Mouse (Mus musculus) MEL (cell line): ENCODE results near the gene Mapkap1. TPM values are rescaled to one million over a fixed set of nuclear protein-coding genes. Genes with fewer than 3 reads are reported as not detected.

Experiments used
- DNase-seq: peaks from one replicate; pipeline ENCODE4 v3.0.0; 2011; ENCODE audit warnings: low read depth, low spot score
- H3K27ac ChIP-seq: 2 replicates; pipeline ENCODE4 v1.5.1; 2012; ENCODE audit warnings: low read depth, mild to moderate bottlenecking, control low read depth, low read length, moderate library complexity; ENCODE audit not compliant: control insufficient read depth
- H3K27me3 ChIP-seq, 2 experiments: fragments of 150-350 bp in 1 of 2; sonication (generic) in 1 of 2; 2 replicates each; pipeline ENCODE4 v1.6.1; 2012; ENCODE audit warnings: low read length in 2 of 2, mild to moderate bottlenecking in 2 of 2, improper control_type of control experiment in 1 of 2, moderate library complexity in 1 of 2; ENCODE audit not compliant: insufficient read depth in 2 of 2, control insufficient read depth in 1 of 2
- H3K36me3 ChIP-seq, 2 experiments: 2 replicates each; pipeline ENCODE4 v1.6.1; 2012 to 2014; ENCODE audit warnings: low read length in 2 of 2, improper control_type of control experiment in 1 of 2, inconsistent platforms in 1 of 2, mild to moderate bottlenecking in 1 of 2; ENCODE audit not compliant: insufficient read depth in 2 of 2, control insufficient read depth in 1 of 2
- H3K4me1 ChIP-seq, 2 experiments: fragments of 150-350 bp in 1 of 2; sonication (generic) in 1 of 2; 2 replicates each; pipeline ENCODE4 v1.6.1; 2012; ENCODE audit warnings: low read length in 2 of 2, improper control_type of control experiment in 1 of 2, mild to moderate bottlenecking in 1 of 2; ENCODE audit not compliant: insufficient read depth in 2 of 2, control insufficient read depth in 1 of 2
- H3K4me3 ChIP-seq, 2 experiments: fragments of 150-350 bp in 1 of 2; sonication (generic) in 1 of 2; 2 replicates each; pipeline ENCODE4 v1.5.1; 2012; ENCODE audit warnings: low read depth in 2 of 2, low read length in 2 of 2, mild to moderate bottlenecking in 2 of 2, moderate library complexity in 2 of 2, control low read depth in 1 of 2, improper control_type of control experiment in 1 of 2; ENCODE audit not compliant: control insufficient read depth in 1 of 2, insufficient read depth in 1 of 2
- H3K79me2 ChIP-seq: 2 replicates; pipeline ENCODE4 v1.6.1; 2012; ENCODE audit warnings: mild to moderate bottlenecking, low read length, moderate library complexity; ENCODE audit not compliant: control insufficient read depth, poor library complexity, insufficient read depth
- H3K9ac ChIP-seq: 2 replicates; pipeline ENCODE4 v1.6.1; 2012; ENCODE audit warnings: low read depth, mild to moderate bottlenecking, control low read depth, low read length, moderate library complexity; ENCODE audit not compliant: control insufficient read depth, poor library complexity, severe bottlenecking
- H3K9me3 ChIP-seq: fragments of 150-350 bp; sonication (generic); replicated peaks from 2 replicates; pipeline ENCODE4 v1.6.1; 2012; ENCODE audit warnings: mild to moderate bottlenecking, low read length, improper control_type of control experiment, moderate library complexity; ENCODE audit not compliant: insufficient read depth
- BHLHE40 ChIP-seq: IDR thresholded peaks from 2 replicates; pipeline ENCODE4 v1.6.1; 2012; ENCODE audit warnings: low read depth, mild to moderate bottlenecking, inconsistent platforms, low read length, improper control_type of control experiment, borderline replicate concordance
- CHD2 ChIP-seq: IDR thresholded peaks from 2 replicates; pipeline ENCODE4 v1.6.1; 2011; ENCODE audit warnings: low read length, improper control_type of control experiment
- CTCF ChIP-seq, 3 experiments: IDR thresholded peaks in 2 of 3; conservative IDR thresholded peaks in 1 of 3; 2 replicates each; pipeline ENCODE4 v1.5.1; 2011 to 2012; ENCODE audit warnings: low read length in 3 of 3, low read depth in 2 of 3, mild to moderate bottlenecking in 2 of 3, improper control_type of control experiment in 1 of 3, inconsistent platforms in 1 of 3, mixed read lengths in 1 of 3, moderate library complexity in 1 of 3; ENCODE audit not compliant: control insufficient read depth in 1 of 3, insufficient read depth in 1 of 3, poor library complexity in 1 of 3, severe bottlenecking in 1 of 3
- E2F4 ChIP-seq: IDR thresholded peaks from 2 replicates; pipeline ENCODE4 v1.6.1; 2011; ENCODE audit warnings: low read depth, low read length, improper control_type of control experiment, borderline replicate concordance
- ELF1 ChIP-seq: IDR thresholded peaks from 2 replicates; pipeline ENCODE4 v1.6.1; 2014; ENCODE audit warnings: low read depth, mild to moderate bottlenecking, inconsistent platforms, low read length, improper control_type of control experiment, moderate library complexity
- GATA1 ChIP-seq: IDR thresholded peaks from 2 replicates; pipeline ENCODE4 v1.6.1; 2011; ENCODE audit warnings: low read depth, low read length, improper control_type of control experiment
- HCFC1 ChIP-seq: IDR thresholded peaks from 2 replicates; pipeline ENCODE4 v1.6.1; 2012; ENCODE audit warnings: low read depth, mild to moderate bottlenecking, inconsistent platforms, low read length, improper control_type of control experiment, moderate library complexity
- JUND ChIP-seq: IDR thresholded peaks from 2 replicates; pipeline ENCODE4 v1.6.1; 2011; ENCODE audit warnings: low read depth, mild to moderate bottlenecking, improper control_type of control experiment, low read length
- MAX ChIP-seq: IDR thresholded peaks from 2 replicates; pipeline ENCODE4 v1.6.1; 2011; ENCODE audit warnings: low read length, improper control_type of control experiment
- MXI1 ChIP-seq: IDR thresholded peaks from 2 replicates; pipeline ENCODE4 v1.6.1; 2011; ENCODE audit warnings: mild to moderate bottlenecking, low read depth, low read length, improper control_type of control experiment
- MYB ChIP-seq: IDR thresholded peaks from 2 replicates; pipeline ENCODE4 v1.6.1; 2011; ENCODE audit warnings: mild to moderate bottlenecking, low read depth, low read length, improper control_type of control experiment
- MYC ChIP-seq: IDR thresholded peaks from 2 replicates; pipeline ENCODE4 v1.6.1; 2011; ENCODE audit warnings: low read depth, mild to moderate bottlenecking, low read length, improper control_type of control experiment, moderate library complexity
- NRF1 ChIP-seq: IDR thresholded peaks from 2 replicates; pipeline ENCODE4 v1.6.1; 2014; ENCODE audit warnings: low read depth, mild to moderate bottlenecking, inconsistent platforms, low read length, improper control_type of control experiment, moderate library complexity; ENCODE audit not compliant: poor library complexity, insufficient read depth, severe bottlenecking
- POLR2AphosphoS2 ChIP-seq: IDR thresholded peaks from 2 replicates; pipeline ENCODE4 v1.6.1; 2011; ENCODE audit warnings: low read length, improper control_type of control experiment
- POLR2AphosphoS5 ChIP-seq: IDR thresholded peaks from 2 replicates; pipeline ENCODE4 v1.6.1; 2012; ENCODE audit warnings: low read depth, borderline replicate concordance, mild to moderate bottlenecking, inconsistent platforms, low read length, moderate library complexity, mixed read lengths
- RAD21 ChIP-seq: IDR thresholded peaks from 2 replicates; pipeline ENCODE4 v1.6.1; 2011; ENCODE audit warnings: mild to moderate bottlenecking, low read depth, low read length, improper control_type of control experiment
- RCOR1 ChIP-seq: IDR thresholded peaks from 2 replicates; pipeline ENCODE4 v1.6.1; 2012; ENCODE audit warnings: low read depth, mild to moderate bottlenecking, inconsistent platforms, low read length, improper control_type of control experiment
- SIN3A ChIP-seq: IDR thresholded peaks from 2 replicates; pipeline ENCODE4 v1.6.1; 2012; ENCODE audit warnings: low read length, improper control_type of control experiment, inconsistent platforms
- SMC3 ChIP-seq: IDR thresholded peaks from 2 replicates; pipeline ENCODE4 v1.6.1; 2011; ENCODE audit warnings: low read depth, low read length, improper control_type of control experiment
- TCF12 ChIP-seq: IDR thresholded peaks from 2 replicates; pipeline ENCODE4 v1.6.1; 2014; ENCODE audit warnings: low read depth, mild to moderate bottlenecking, inconsistent platforms, low read length, improper control_type of control experiment, moderate library complexity
- UBTF ChIP-seq: IDR thresholded peaks from 2 replicates; pipeline ENCODE4 v1.6.1; 2012; ENCODE audit warnings: low read depth, mild to moderate bottlenecking, inconsistent platforms, low read length, improper control_type of control experiment, moderate library complexity, borderline replicate concordance; ENCODE audit not compliant: insufficient read depth
- USF2 ChIP-seq, 2 experiments: IDR thresholded peaks; 2 replicates each; pipeline ENCODE4 v1.6.1; 2011 to 2012; ENCODE audit warnings: improper control_type of control experiment in 2 of 2, low read length in 2 of 2, borderline replicate concordance in 1 of 2, inconsistent platforms in 1 of 2, low read depth in 1 of 2, mild to moderate bottlenecking in 1 of 2; ENCODE audit not compliant: insufficient read depth in 1 of 2
- ZC3H11A ChIP-seq: IDR thresholded peaks from 2 replicates; pipeline ENCODE4 v1.6.1; 2012; ENCODE audit warnings: low read depth, mild to moderate bottlenecking, inconsistent platforms, low read length, improper control_type of control experiment
- ZKSCAN1 ChIP-seq: IDR thresholded peaks from 2 replicates; pipeline ENCODE4 v1.6.1; 2012; ENCODE audit warnings: low read depth, mild to moderate bottlenecking, inconsistent platforms, low read length, improper control_type of control experiment, moderate library complexity
- ZNF384 ChIP-seq: IDR thresholded peaks from 2 replicates; pipeline ENCODE4 v1.6.1; 2012; ENCODE audit warnings: low read depth, mild to moderate bottlenecking, inconsistent platforms, low read length, improper control_type of control experiment
- polyA plus RNA-seq, 2 experiments: library from polyadenylated mRNA; stranded (reverse) in 1 of 2; unstranded in 1 of 2; fragments of >175 nt in 1 of 2; fragments of >200 nt in 1 of 2; gene quantifications; 2 replicates each; pipeline versions ENCODE4 v1.2.1 to v1.2.4; 2012; ENCODE audit warnings: low replicate concordance in 2 of 2, low read depth in 1 of 2; ENCODE audit not compliant: insufficient read length in 2 of 2, insufficient read depth in 1 of 2, missing spikeins in 1 of 2
- total RNA-seq: library from RNA; depleted of rRNA; stranded (reverse); fragments of 300-350 nt; gene quantifications from 2 replicates; pipeline ENCODE4 v1.2.3, GENCODE M21; 2012

Gene Mapkap1
- total and polyA plus RNA-seq, 3 experiments: 42.1 to 52.5 TPM; not detected in 1

- TF ChIP-seq MXI1: peak; percentile 92
- TF ChIP-seq ZC3H11A: peak; percentile 81
- TF ChIP-seq JUND: no peak
- peak; percentile 65 to 94 (median 93) for TF ChIP-seq CTCF (IDR thresholded peaks at IDR 0.05 in 2 of 3, conservative IDR thresholded peaks at IDR 0.05 in 1 of 3; ENCODE audit: control insufficient read depth in 1 of 3, insufficient read depth in 1 of 3, low read depth in 2 of 3, low read length in 3 of 3, poor library complexity in 1 of 3, severe bottlenecking in 1 of 3)
- peak; percentile 92 for TF ChIP-seq MYC
- no peak for TF ChIP-seq TCF12
- TF ChIP-seq RCOR1: no peak
- no peak for TF ChIP-seq CHD2
- TF ChIP-seq POLR2AphosphoS2: no peak
- TF ChIP-seq ELF1: no peak
- no peak for TF ChIP-seq E2F4
- TF ChIP-seq USF2 (IDR thresholded peaks at IDR 0.05; ENCODE audit: borderline replicate concordance in 1 of 2, insufficient read depth in 1 of 2, low read depth in 1 of 2, low read length in 2 of 2): no peak
- TF ChIP-seq RAD21: peak; percentile 96
- 0 out of 2 replicates have a peak, but pooled peaks have one; percentile 23 for TF ChIP-seq HCFC1
These were observed 232.5 kb downstream of the Mapkap1 start (continued) for GRCm38 (mm10) chr2:34638955-34639650.

- peak overlapping the region; percentile 90 for H3K9ac ChIP-seq
- no peak overlapping the region for H3K27ac ChIP-seq
- peak overlapping the region in 1 of 2 experiments; percentile 76; a peak in 1 of 4 replicates for H3K4me3 ChIP-seq
- H3K9me3 ChIP-seq: no peaks in the 10 kb centered on the region
- peaks cover 1% of the 10 kb centered on the region; the same call in 1 of the 2 replicates for H3K79me2 ChIP-seq
- H3K27me3 ChIP-seq: no peaks in the 10 kb centered on the region
- TF ChIP-seq POLR2AphosphoS5: no peak
- TF ChIP-seq SIN3A: no peak
- no peak for TF ChIP-seq ZKSCAN1
- no peak for TF ChIP-seq BHLHE40
- TF ChIP-seq UBTF: no peak
- TF ChIP-seq GATA1: no peak
- no peak for TF ChIP-seq ZC3H11A
- TF ChIP-seq USF2 (IDR thresholded peaks at IDR 0.05; ENCODE audit: borderline replicate concordance in 1 of 2, insufficient read depth in 1 of 2, low read depth in 1 of 2, low read length in 2 of 2): no peak
- no peak for TF ChIP-seq TCF12
- no peak for TF ChIP-seq MAX
- no peak for TF ChIP-seq NRF1
- TF ChIP-seq MYB: no peak
- no peak for TF ChIP-seq SMC3
- TF ChIP-seq ZNF384: no peak
- TF ChIP-seq JUND: no peak
- H3K36me3 ChIP-seq: no peaks in the 10 kb centered on the region; a peak in 1 of 4 replicates
- DNase-seq: peak; percentile 48
- peaks cover 0 to 3% of the 10 kb centered on the region in 2 experiments; a peak in 2 of 4 replicates for H3K4me1 ChIP-seq
These were observed 233.2 kb downstream of the Mapkap1 start for GRCm38 (mm10) chr2:34639725-34640124.
